Mouse (Mus musculus) heart, adult 2 months (tissue): Measurements from ENCODE around the gene Tmem222. TPM values are rescaled to one million over a fixed set of nuclear protein-coding genes. Genes with fewer than 3 reads are reported as not detected.
A peak's percentile ranks its signal among the peaks of the same experiment; 100 is the strongest.

Experiments
- DNase-seq, 2 experiments: peaks; one replicate each; pipeline ENCODE4 v3.0.0; 2021
- H3K27ac ChIP-seq: fragments of 200-600 bp; 2 replicates; pipeline ENCODE4 v1.8.1; 2022
- H3K27me3 ChIP-seq: fragments of 200-500 bp; 2 replicates; pipeline ENCODE4 v1.6.1; 2012; ENCODE audit warnings: mild to moderate bottlenecking, low read length, inconsistent platforms, mixed read lengths; ENCODE audit not compliant: control insufficient read depth, insufficient read depth
- H3K36me3 ChIP-seq: fragments of 200-500 bp; 2 replicates; pipeline ENCODE4 v1.6.1; 2012; ENCODE audit warnings: low read length, inconsistent platforms; ENCODE audit not compliant: control insufficient read depth, insufficient read depth
- H3K4me1 ChIP-seq: fragments of 200-500 bp; 2 replicates; pipeline ENCODE4 v1.6.1; 2011; ENCODE audit warnings: low read length; ENCODE audit not compliant: control insufficient read depth, insufficient read depth
- H3K4me3 ChIP-seq: fragments of 200-600 bp; 2 replicates; pipeline ENCODE4 v1.8.1; 2022
- H3K79me2 ChIP-seq: fragments of 200-500 bp; replicated peaks from 2 replicates; pipeline ENCODE4 v1.6.1; 2012; ENCODE audit warnings: mild to moderate bottlenecking, inconsistent platforms, low read length, moderate library complexity, mixed read lengths; ENCODE audit not compliant: control insufficient read depth, insufficient read depth
- H3K9ac ChIP-seq: fragments of 200-500 bp; 2 replicates; pipeline ENCODE4 v1.6.1; 2012; ENCODE audit warnings: low read depth, mild to moderate bottlenecking, control low read depth, inconsistent platforms, low read length, mixed read lengths
- CTCF ChIP-seq: fragments of 200-600 bp; IDR thresholded peaks from 2 replicates; pipeline ENCODE4 v1.8.1; 2022; ENCODE audit warnings: antibody characterized with exemption, mild to moderate bottlenecking, moderate library complexity
- EP300 ChIP-seq: fragments of 200-500 bp; IDR thresholded peaks from 2 replicates; pipeline ENCODE4 v1.6.1; 2011; ENCODE audit warnings: low read depth, low read length, control low read depth; ENCODE audit not compliant: insufficient read depth
- POLR2A ChIP-seq: fragments of 200-500 bp; IDR thresholded peaks from 2 replicates; pipeline ENCODE4 v1.6.1; 2011; ENCODE audit warnings: mild to moderate bottlenecking, low read depth, low read length, control low read depth; ENCODE audit not compliant: insufficient read depth
- WGBS: fragments of 180-500 bp; shearing (Covaris S2); methylation state at CpG from one replicate; pipeline ENCODE4 v1.1.7; 2018; 5-methylcytosine and 5-hydroxymethylcytosine counted together
- intact Hi-C: fragments of 180-260 bp; cut with DNase I; formaldehyde crosslinking; loops from one replicate; pipeline ENCODE4 v1.15.1; 2025
- polyA plus RNA-seq: library from polyadenylated mRNA; depleted of rRNA; stranded (reverse); fragments of >200 nt; gene quantifications from 2 replicates; pipeline ENCODE4 v1.2.3, GENCODE M21; 2012
- total RNA-seq, 2 experiments: library from RNA; stranded (reverse); gene quantifications; 2 replicates each; pipeline ENCODE4 v1.2.3; 2021

The Tmem222 gene
- total and polyA plus RNA-seq, 3 experiments = 31.9 to 48.3 (median 33.9) TPM

GRCm38 (mm10) chr4:133299701-133300100 lies 22.1 kb upstream of the Tmem222 start:
- no peak for TF ChIP-seq EP300
- no peak for TF ChIP-seq CTCF
- no peak for TF ChIP-seq POLR2A
- Histone ChIP-seq H3K27me3 (no peaks in the 10 kb centered on the region), H3K79me2 (no peaks in the 10 kb centered on the region), H3K4me1 (no peaks in the 10 kb centered on the region), H3K36me3 (no peaks in the 10 kb centered on the region), H3K9ac (no peak overlapping the region), H3K4me3 (no peak overlapping the region), H3K27ac (no peak overlapping the region)
- intact Hi-C loops = no loop called here
- DNase-seq = no peak
- WGBS = 65% methylated on average over 5 of the region's 5 CpGs

- Histone ChIP-seq H3K79me2 (no peaks in the 10 kb centered on the region), H3K27ac (0 out of 2 replicates have a peak overlapping the region, but pooled peaks have one; percentile 16), H3K36me3 (no peaks in the 10 kb centered on the region), H3K9ac (no peak overlapping the region), H3K4me1 (no peaks in the 10 kb centered on the region), H3K27me3 (no peaks in the 10 kb centered on the region), H3K4me3 (no peak overlapping the region)
- intact Hi-C loops = no loop called here
- 0 out of 2 replicates have a peak, but pooled peaks have one; percentile 13 for TF ChIP-seq EP300
- TF ChIP-seq CTCF = no peak
- DNase-seq = no peak
- 59% methylated on average over 12 of the region's 12 CpGs for WGBS
Measured at GRCm38 (mm10) chr4:133298516-133299365, 21.1 kb upstream of the Tmem222 start.

- H3K27me3 ChIP-seq = no peaks in the 10 kb centered on the region
- H3K79me2 ChIP-seq = no peaks in the 10 kb centered on the region
- H3K4me1 ChIP-seq = no peaks in the 10 kb centered on the region
- 3% methylated on average over 5 of the region's 5 CpGs for WGBS
- no peaks in the 10 kb centered on the region for H3K36me3 ChIP-seq
- peak; percentile 80 to 86 for DNase-seq
- TF ChIP-seq CTCF (peak; percentile 100; the same call in 1 of the 2 replicates), EP300 (peak; percentile 87), POLR2A (no peak)
- no peak overlapping the region for H3K27ac ChIP-seq
- intact Hi-C loops = loop anchor here (1.0 kb wide), 3 partner anchors 65 to 289 kb away; no protein-coding TSS in a partner anchor
- no peak overlapping the region for H3K4me3 ChIP-seq
- no peak overlapping the region for H3K9ac ChIP-seq
Measured at GRCm38 (mm10) chr4:133297801-133298238, 20.2 kb upstream of the Tmem222 start.

- intact Hi-C loops = loop anchor here (1.0 kb wide), 3 partner anchors 64 to 288 kb away; no protein-coding TSS in a partner anchor
- Histone ChIP-seq H3K36me3 (no peaks in the 10 kb centered on the region), H3K4me3 (no peak overlapping the region), H3K4me1 (no peaks in the 10 kb centered on the region), H3K79me2 (no peaks in the 10 kb centered on the region), H3K9ac (no peak overlapping the region), H3K27me3 (no peaks in the 10 kb centered on the region), H3K27ac (no peak overlapping the region)
- 64% methylated on average over 10 of the region's 10 CpGs for WGBS
- no peak for DNase-seq
- TF ChIP-seq EP300 (no peak), CTCF (no peak)
Measured at GRCm38 (mm10) chr4:133297360-133297759, 19.8 kb upstream of the Tmem222 start.

GRCm38 (mm10) chr4:133294084-133294483 lies 16.5 kb upstream of the Tmem222 start:
- no peak for DNase-seq
- Histone ChIP-seq H3K36me3 (no peaks in the 10 kb centered on the region), H3K4me1 (no peaks in the 10 kb centered on the region), H3K27me3 (no peaks in the 10 kb centered on the region), H3K79me2 (no peaks in the 10 kb centered on the region), H3K9ac (no peak overlapping the region), H3K4me3 (no peak overlapping the region), H3K27ac (no peak overlapping the region)
- intact Hi-C loops = no loop called here
- TF ChIP-seq EP300 (no peak), POLR2A (no peak), CTCF (no peak)
- WGBS = 87% methylated on average over 11 of the region's 11 CpGs
